Mouse (Mus musculus): ENCODE measurements around the gene Znrd1as. TPM values are rescaled to one million over a fixed set of nuclear protein-coding genes. Genes with fewer than 3 reads are reported as not detected.
A peak's percentile ranks its signal among the peaks of the same experiment; 100 is the strongest.

Znrd1as gene
- polyA plus RNA-seq, 1 experiment from 2014 or later, result 4.5 TPM

- no peaks in the 10 kb centered on the region for H3K36me3 ChIP-seq (ENCODE audit: control insufficient read depth, insufficient read depth, low read length)
- H3K27me3 ChIP-seq (replicated peaks; ENCODE audit: control insufficient read depth, insufficient read depth, low read length), result no peaks in the 10 kb centered on the region
- H3K4me2 ChIP-seq (ENCODE audit: low read length), result no peak overlapping the region
- H3K4me3 ChIP-seq (ENCODE audit: low read length), result no peak overlapping the region
- WGBS, result 79% methylated on average over 12 of the region's 12 CpGs
- H3K9ac ChIP-seq (ENCODE audit: low read depth, low read length), result no peak overlapping the region
- no peak for ATAC-seq
- H3K4me1 ChIP-seq (ENCODE audit: control insufficient read depth, insufficient read depth, low read depth, low read length), result no peaks in the 10 kb centered on the region
- no peaks in the 10 kb centered on the region for H3K9me3 ChIP-seq (ENCODE audit: control insufficient read depth, low read length)
- H3K27ac ChIP-seq (ENCODE audit: low read depth, low read length), result no peak overlapping the region
These were observed 29.0 kb upstream of the Znrd1as start for GRCm38 (mm10) chr17:36929236-36929932.

GRCm38 (mm10) chr17:36930233-36930632, 28.2 kb upstream of the Znrd1as start:
- no peak for ATAC-seq
- H3K4me2 ChIP-seq (ENCODE audit: low read length), result no peak overlapping the region
- WGBS, result 79% methylated on average over 6 of the region's 6 CpGs
- H3K27me3 ChIP-seq (replicated peaks; ENCODE audit: control insufficient read depth, insufficient read depth, low read length), result no peaks in the 10 kb centered on the region
- H3K4me3 ChIP-seq (ENCODE audit: low read length), result no peak overlapping the region
- H3K36me3 ChIP-seq (ENCODE audit: control insufficient read depth, insufficient read depth, low read length), result no peaks in the 10 kb centered on the region
- no peaks in the 10 kb centered on the region for H3K4me1 ChIP-seq (ENCODE audit: control insufficient read depth, insufficient read depth, low read depth, low read length)
- H3K9me3 ChIP-seq (ENCODE audit: control insufficient read depth, low read length), result no peaks in the 10 kb centered on the region
- no peak overlapping the region for H3K9ac ChIP-seq (ENCODE audit: low read depth, low read length)
- H3K27ac ChIP-seq (ENCODE audit: low read depth, low read length), result no peak overlapping the region

DNA sequence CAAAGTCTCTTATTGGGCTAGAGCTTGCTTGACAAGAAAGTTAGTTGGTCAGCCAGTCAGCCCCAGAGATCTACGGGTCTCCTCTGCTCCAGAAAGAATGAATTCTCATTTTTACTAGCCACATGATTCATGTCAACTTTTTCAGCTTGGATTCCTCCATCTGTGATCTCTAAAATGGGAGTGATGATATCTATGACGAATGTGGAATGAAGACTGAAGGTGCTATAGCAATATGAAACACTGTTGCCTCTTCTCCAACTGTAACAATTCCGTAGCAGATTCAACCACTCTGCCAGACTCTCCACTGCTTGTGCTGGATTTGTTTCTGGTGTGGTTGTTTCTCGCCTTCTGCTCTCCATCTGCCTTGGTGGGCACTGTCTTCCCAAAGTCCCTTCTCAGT, 27.3 kb upstream of the Znrd1as start:
- WGBS, result 84% methylated on average over 4 of the region's 4 CpGs
- no peaks in the 10 kb centered on the region for H3K9me3 ChIP-seq (ENCODE audit: control insufficient read depth, low read length)
- no peak overlapping the region for H3K4me2 ChIP-seq (ENCODE audit: low read length)
- no peak for ATAC-seq
- H3K4me3 ChIP-seq (ENCODE audit: low read length), result no peak overlapping the region
- no peak overlapping the region for H3K9ac ChIP-seq (ENCODE audit: low read depth, low read length)
- H3K36me3 ChIP-seq (ENCODE audit: control insufficient read depth, insufficient read depth, low read length), result no peaks in the 10 kb centered on the region
- no peak overlapping the region for H3K27ac ChIP-seq (ENCODE audit: low read depth, low read length)
- no peaks in the 10 kb centered on the region for H3K4me1 ChIP-seq (ENCODE audit: control insufficient read depth, insufficient read depth, low read depth, low read length)
- H3K27me3 ChIP-seq (replicated peaks; ENCODE audit: control insufficient read depth, insufficient read depth, low read length), result no peaks in the 10 kb centered on the region

DNA sequence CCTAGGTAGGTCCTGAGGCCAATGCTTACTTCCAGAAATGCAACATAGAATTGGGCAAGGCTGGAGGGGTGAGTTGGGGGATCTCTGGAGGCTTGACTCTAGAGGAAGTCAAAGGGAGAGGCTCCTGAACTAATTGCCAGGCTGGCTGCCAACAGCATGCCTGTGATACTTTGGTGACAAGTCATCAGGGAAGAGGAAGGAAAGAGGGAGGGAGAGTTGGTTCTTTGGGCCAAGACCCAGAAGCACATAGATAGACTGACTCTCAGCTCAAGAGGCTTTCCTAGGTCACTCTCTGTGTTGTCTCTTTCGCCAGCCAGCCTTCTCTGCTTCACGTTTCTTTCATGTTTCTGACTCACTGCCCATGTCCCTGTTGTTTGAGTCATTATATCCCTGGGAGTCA, 26.6 kb upstream of the Znrd1as start:
- 73% methylated on average over 2 of the region's 2 CpGs for WGBS
- H3K9ac ChIP-seq (ENCODE audit: low read depth, low read length), result no peak overlapping the region
- no peaks in the 10 kb centered on the region for H3K4me1 ChIP-seq (ENCODE audit: control insufficient read depth, insufficient read depth, low read depth, low read length)
- ATAC-seq, result no peak
- no peaks in the 10 kb centered on the region for H3K36me3 ChIP-seq (ENCODE audit: control insufficient read depth, insufficient read depth, low read length)
- no peak overlapping the region for H3K4me3 ChIP-seq (ENCODE audit: low read length)
- no peaks in the 10 kb centered on the region for H3K27me3 ChIP-seq (replicated peaks; ENCODE audit: control insufficient read depth, insufficient read depth, low read length)
- no peak overlapping the region for H3K4me2 ChIP-seq (ENCODE audit: low read length)
- no peaks in the 10 kb centered on the region for H3K9me3 ChIP-seq (ENCODE audit: control insufficient read depth, low read length)
- H3K27ac ChIP-seq (ENCODE audit: low read depth, low read length), result no peak overlapping the region

GRCm38 (mm10) chr17:36938056-36938455, 20.3 kb upstream of the Znrd1as start:
- WGBS, result 91% methylated on average over 2 of the region's 2 CpGs
- no peak overlapping the region for H3K27ac ChIP-seq (ENCODE audit: low read depth, low read length)
- no peak for ATAC-seq
- H3K4me1 ChIP-seq (ENCODE audit: control insufficient read depth, insufficient read depth, low read depth, low read length), result peaks cover 6% of the 10 kb centered on the region
- H3K9ac ChIP-seq (ENCODE audit: low read depth, low read length), result no peak overlapping the region
- no peak overlapping the region for H3K4me2 ChIP-seq (ENCODE audit: low read length)
- H3K9me3 ChIP-seq (ENCODE audit: control insufficient read depth, low read length), result no peaks in the 10 kb centered on the region
- no peak overlapping the region for H3K4me3 ChIP-seq (ENCODE audit: low read length)
- H3K27me3 ChIP-seq (replicated peaks; ENCODE audit: control insufficient read depth, insufficient read depth, low read length), result peaks cover 14% of the 10 kb centered on the region
- no peaks in the 10 kb centered on the region for H3K36me3 ChIP-seq (ENCODE audit: control insufficient read depth, insufficient read depth, low read length)

DNA sequence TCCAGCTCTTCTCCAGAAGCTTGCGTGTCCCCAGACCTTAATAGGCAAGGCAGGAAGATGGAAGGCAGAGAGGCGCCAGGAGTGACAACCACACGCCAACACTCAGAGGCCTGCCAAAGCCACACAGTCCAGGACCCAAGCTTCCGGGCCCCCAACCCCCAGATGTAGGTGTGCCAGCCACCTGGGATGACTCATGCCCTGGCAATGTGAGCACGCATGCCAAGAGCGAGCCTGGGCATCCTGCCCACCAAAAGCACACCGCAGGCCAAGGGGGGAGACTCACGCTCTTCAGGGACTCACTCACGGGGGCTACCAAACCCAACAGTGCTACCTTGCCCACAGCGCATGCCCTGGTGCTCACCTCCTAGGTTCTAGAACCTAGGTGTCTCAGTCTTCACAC, 16.0 kb upstream of the Znrd1as start:
- H3K36me3 ChIP-seq (ENCODE audit: control insufficient read depth, insufficient read depth, low read length), result no peaks in the 10 kb centered on the region
- H3K27ac ChIP-seq (ENCODE audit: low read depth, low read length), result no peak overlapping the region
- no peak for ATAC-seq
- H3K4me1 ChIP-seq (ENCODE audit: control insufficient read depth, insufficient read depth, low read depth, low read length), result peaks cover 19% of the 10 kb centered on the region
- H3K4me2 ChIP-seq (ENCODE audit: low read length), result peak overlapping the region; percentile 82
- H3K9me3 ChIP-seq (ENCODE audit: control insufficient read depth, low read length), result no peaks in the 10 kb centered on the region
- H3K27me3 ChIP-seq (replicated peaks; ENCODE audit: control insufficient read depth, insufficient read depth, low read length), result peaks cover 30% of the 10 kb centered on the region
- WGBS, result 46% methylated on average over 9 of the region's 10 CpGs
- H3K4me3 ChIP-seq (ENCODE audit: low read length), result peak overlapping the region; percentile 48
- no peak overlapping the region for H3K9ac ChIP-seq (ENCODE audit: low read depth, low read length)

GRCm38 (mm10) chr17:36942791-36943471, 15.5 kb upstream of the Znrd1as start, which contains the start of gene Rnf39:
Gene Rnf39 (plus strand): TSS chr17:36942918.
- Histone ChIP-seq H3K9me3 (ENCODE audit: control insufficient read depth, low read length) (no peaks in the 10 kb centered on the region), H3K4me1 (ENCODE audit: control insufficient read depth, insufficient read depth, low read depth, low read length) (peaks cover 22% of the 10 kb centered on the region), H3K9ac (ENCODE audit: low read depth, low read length) (peak within 1 kb of the TSS; percentile 68), H3K36me3 (ENCODE audit: control insufficient read depth, insufficient read depth, low read length) (no peaks in the 10 kb centered on the region), H3K27ac (ENCODE audit: low read depth, low read length) (no peak within 1 kb of the TSS), H3K4me2 (ENCODE audit: low read length) (peak within 1 kb of the TSS; percentile 82), H3K27me3 (replicated peaks; ENCODE audit: control insufficient read depth, insufficient read depth, low read length) (peaks cover 30% of the 10 kb centered on the region), H3K4me3 (ENCODE audit: low read length) (peak within 1 kb of the TSS; percentile 48)
- 0 out of 2 replicates have a peak, but pooled peaks have one; percentile 1 for ATAC-seq
- 4% methylated on average over 50 of the region's 59 CpGs for WGBS

- Histone ChIP-seq H3K4me3 (ENCODE audit: low read length) (no peak overlapping the region; the same call in 1 of the 2 replicates), H3K9ac (ENCODE audit: low read depth, low read length) (no peak overlapping the region), H3K36me3 (ENCODE audit: control insufficient read depth, insufficient read depth, low read length) (peaks cover 5% of the 10 kb centered on the region; the same call in 1 of the 2 replicates), H3K4me2 (ENCODE audit: low read length) (peak overlapping the region; percentile 82), H3K27ac (ENCODE audit: low read depth, low read length) (no peak overlapping the region), H3K27me3 (replicated peaks; ENCODE audit: control insufficient read depth, insufficient read depth, low read length) (peaks cover 30% of the 10 kb centered on the region), H3K4me1 (ENCODE audit: control insufficient read depth, insufficient read depth, low read depth, low read length) (peaks cover 22% of the 10 kb centered on the region), H3K9me3 (ENCODE audit: control insufficient read depth, low read length) (no peaks in the 10 kb centered on the region)
- 22% methylated on average over 5 of the region's 5 CpGs for WGBS
- ATAC-seq, result no peak
These were observed 14.7 kb upstream of the Znrd1as start for GRCm38 (mm10) chr17:36943691-36944090.

DNA sequence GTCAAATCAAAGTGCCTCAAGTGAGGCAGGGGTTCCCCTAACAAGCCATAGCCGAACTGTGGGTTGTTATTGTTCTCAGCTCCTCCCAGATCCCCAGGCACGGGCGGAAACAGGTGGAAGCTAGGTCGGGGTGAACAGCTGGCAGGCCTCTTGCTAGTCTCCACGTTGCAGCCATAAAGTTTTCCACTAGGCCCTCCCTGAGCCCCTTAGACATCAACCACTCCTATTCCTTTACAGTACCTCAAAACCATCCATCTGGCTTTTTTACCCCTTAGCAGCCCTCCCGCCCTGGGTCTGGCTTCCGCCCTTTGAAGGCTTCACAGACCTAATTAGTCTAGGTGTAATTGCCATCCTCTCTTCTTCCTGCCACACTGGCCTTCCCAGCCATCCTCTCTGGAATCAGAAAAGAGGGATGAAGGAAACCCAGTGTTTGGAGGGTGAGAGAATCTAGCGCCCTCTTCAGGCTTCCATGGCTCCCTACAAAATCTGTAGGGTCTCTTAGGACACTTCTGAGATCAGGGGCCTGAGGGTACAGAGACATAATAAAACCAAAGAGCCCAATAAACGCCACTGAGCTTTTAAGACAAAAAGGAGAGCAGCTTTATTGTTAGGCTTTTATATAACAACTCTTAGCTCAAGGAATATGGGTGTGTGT, 14.1 kb upstream of the Znrd1as start:
- H3K4me2 ChIP-seq (ENCODE audit: low read length), result no peak overlapping the region

More for the DNA sequence above, 14.1 kb upstream of the Znrd1as start:
- no peaks in the 10 kb centered on the region for H3K9me3 ChIP-seq (ENCODE audit: control insufficient read depth, low read length)
- H3K4me1 ChIP-seq (ENCODE audit: control insufficient read depth, insufficient read depth, low read depth, low read length), result peaks cover 22% of the 10 kb centered on the region
- H3K36me3 ChIP-seq (ENCODE audit: control insufficient read depth, insufficient read depth, low read length), result peaks cover 10% of the 10 kb centered on the region
- WGBS, result 31% methylated on average over 9 of the region's 9 CpGs
- no peak overlapping the region for H3K27ac ChIP-seq (ENCODE audit: low read depth, low read length)
- no peak for ATAC-seq
- peaks cover 30% of the 10 kb centered on the region for H3K27me3 ChIP-seq (replicated peaks; ENCODE audit: control insufficient read depth, insufficient read depth, low read length)
- H3K4me3 ChIP-seq (ENCODE audit: low read length), result no peak overlapping the region
- no peak overlapping the region for H3K9ac ChIP-seq (ENCODE audit: low read depth, low read length)
